Mouse (Mus musculus): Measurements from ENCODE around the gene Olfr1100. TPM values are rescaled to one million over a fixed set of nuclear protein-coding genes. Genes with fewer than 3 reads are reported as not detected.

Olfr1100 gene
- total RNA-seq (2021), result not detected
- long read RNA-seq, experiment 1, result 0 reads
- long read RNA-seq, experiment 2, result 0 reads

GRCm38 (mm10) chr2:86979854-86980253 is at the start of gene Olfr1100:
TSS of gene Olfr1100 (minus strand) at chr2:86979954.
- no peak for DNase-seq (ENCODE audit: low spot score in 2 of 2)
- no peak within 1 kb of the TSS for H3K4me3 ChIP-seq
- TF ChIP-seq CTCF (conservative IDR thresholded peaks at IDR 0.05), result no peak
- no peak within 1 kb of the TSS for H3K27ac ChIP-seq

DNA sequence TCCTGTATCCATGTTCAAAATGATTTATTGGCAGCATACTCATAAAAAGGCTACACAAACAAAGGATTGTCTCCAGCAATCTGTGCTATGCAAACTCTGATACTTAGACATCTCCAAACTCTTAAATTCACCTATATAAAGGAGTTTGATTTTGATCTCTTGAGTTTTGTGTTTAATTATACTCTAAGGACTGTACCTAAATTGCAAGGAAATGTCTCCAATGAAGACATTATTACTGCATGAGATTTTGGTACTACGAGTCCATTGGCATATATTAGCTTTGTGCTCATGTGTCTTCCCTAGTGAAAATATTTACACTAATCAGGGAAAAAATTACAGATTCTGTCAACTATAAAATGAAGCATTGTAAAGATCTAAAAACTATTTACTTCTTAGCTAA is 47.2 kb upstream of the Olfr1100 start, which contains the start of gene Olfr1104:
Gene Olfr1104, minus strand, starts transcription at position 101 of the 400 bp plus-strand sequence.
- no peak for TF ChIP-seq CTCF (conservative IDR thresholded peaks at IDR 0.05)
- H3K4me3 ChIP-seq, result no peak within 1 kb of the TSS
- no peak for DNase-seq (ENCODE audit: low spot score in 2 of 2)

DNA sequence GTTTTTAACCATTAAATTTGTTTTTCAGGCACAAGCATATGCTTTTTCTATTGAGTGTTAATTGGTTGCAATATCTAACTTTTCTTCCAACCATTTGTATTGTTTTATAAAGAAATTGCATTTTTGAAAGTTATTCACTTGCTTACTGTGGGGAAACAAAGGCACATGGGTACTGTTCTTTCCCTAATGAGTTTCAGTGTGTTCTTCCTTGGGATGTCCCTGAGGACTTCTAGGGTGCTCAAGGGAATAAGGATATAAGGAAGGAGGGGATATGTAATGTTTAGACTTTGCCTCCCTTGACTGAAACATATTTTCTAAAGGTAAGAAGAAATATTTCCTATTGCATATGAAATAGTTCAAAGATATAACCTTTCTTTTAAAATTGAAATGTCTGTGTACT is 18.3 kb upstream of the Olfr1100 start, which contains the start of gene Olfr1102:
Gene Olfr1102, plus strand, starts transcription at position 301 of the 400 bp plus-strand sequence.
- no peak within 1 kb of the TSS for H3K4me3 ChIP-seq
- no peak within 1 kb of the TSS for H3K27ac ChIP-seq
- TF ChIP-seq CTCF (conservative IDR thresholded peaks at IDR 0.05), result no peak
- no peak for DNase-seq (ENCODE audit: low spot score in 2 of 2)

More for the DNA sequence above, 47.2 kb upstream of the Olfr1100 start, which contains the start of gene Olfr1104:
- H3K27ac ChIP-seq, result no peak within 1 kb of the TSS

DNA sequence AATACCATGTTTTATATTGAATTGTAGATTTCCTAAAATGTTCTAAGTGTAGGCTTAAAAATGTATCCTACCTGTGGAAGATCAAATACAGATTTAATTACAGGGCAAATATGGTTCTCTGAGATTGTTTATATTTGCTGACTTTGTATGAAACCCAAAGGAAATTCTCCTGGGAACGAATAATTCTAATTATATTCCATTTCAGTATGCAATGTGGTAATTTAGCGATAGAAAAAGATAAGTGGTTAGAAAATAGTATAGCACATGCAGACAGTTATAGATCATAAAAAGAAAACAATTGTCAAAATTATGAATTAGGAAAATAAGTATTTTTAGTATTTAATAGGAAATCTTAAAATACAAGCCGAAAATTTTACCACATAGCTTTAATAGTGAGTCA is 11.4 kb upstream of the Olfr1100 start, which contains the start of gene Olfr1101:
Gene Olfr1101, minus strand, starts transcription at position 101 of the 400 bp plus-strand sequence.
- no peak for TF ChIP-seq CTCF (conservative IDR thresholded peaks at IDR 0.05)
- H3K4me3 ChIP-seq, result no peak within 1 kb of the TSS
- no peak for DNase-seq (ENCODE audit: low spot score in 2 of 2)
- no peak within 1 kb of the TSS for H3K27ac ChIP-seq

GRCm38 (mm10) chr2:86960593-86960992 is 19.2 kb downstream of the Olfr1100 start, which contains the start of gene Olfr1099:
TSS of gene Olfr1099 (minus strand) at chr2:86960693.
- Histone ChIP-seq H3K4me3 (no peak within 1 kb of the TSS), H3K27ac (no peak within 1 kb of the TSS)
- no peak for DNase-seq (ENCODE audit: low spot score in 2 of 2)
- no peak for TF ChIP-seq CTCF (conservative IDR thresholded peaks at IDR 0.05)

DNA sequence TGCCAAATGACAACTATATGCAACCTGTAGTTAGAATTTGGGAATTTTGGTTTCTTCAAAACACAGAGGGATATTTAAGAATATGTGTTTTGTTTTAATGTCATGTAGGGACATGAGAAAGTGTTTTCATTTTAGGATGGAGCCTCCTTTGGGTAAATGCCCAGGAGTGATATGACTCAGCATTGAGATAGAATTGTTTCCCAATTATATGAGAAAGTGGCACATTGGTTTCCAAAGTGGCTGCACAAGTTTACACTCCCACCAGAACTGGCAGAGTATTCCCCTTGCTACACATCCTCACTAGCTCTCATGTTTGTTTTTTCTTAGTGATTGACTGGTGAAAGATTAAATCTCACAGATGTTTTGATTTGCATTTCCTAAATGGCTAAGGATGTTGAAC is 53.2 kb downstream of the Olfr1100 start:
- no peak overlapping the region for H3K4me3 ChIP-seq
- TF ChIP-seq CTCF (conservative IDR thresholded peaks at IDR 0.05), result no peak
- H3K27ac ChIP-seq, result no peak overlapping the region
- DNase-seq (ENCODE audit: low spot score in 2 of 2), result no peak

Other genes with a start within 250 kb of the Olfr1100 start
- gene Olfr1089, start 246.3 kb downstream of the Olfr1100 start, total RNA-seq (2021), result not detected
- not detected for gene Olfr1090, start 221.0 kb downstream of the Olfr1100 start, total RNA-seq (2021)
- gene Olfr1093, start 197.5 kb downstream of the Olfr1100 start, total RNA-seq (2021), result not detected
- not detected for gene Olfr141, start 169.9 kb downstream of the Olfr1100 start, total RNA-seq (2021)
- gene Olfr1094, start 155.3 kb downstream of the Olfr1100 start, total RNA-seq (2021), result not detected
- gene Olfr1095, start 128.3 kb downstream of the Olfr1100 start, total RNA-seq (2021), result not detected
- gene Gm13723, start 105.2 kb downstream of the Olfr1100 start, total RNA-seq (2021), result not detected
- gene Olfr1097, start 87.7 kb downstream of the Olfr1100 start, total RNA-seq (2021), result not detected
- gene Olfr1098, start 55.4 kb downstream of the Olfr1100 start, total RNA-seq (2021), result not detected
- not detected for gene Olfr1099, start 19.3 kb downstream of the Olfr1100 start, total RNA-seq (2021)
- not detected for gene Olfr1101, start 11.3 kb upstream of the Olfr1100 start, total RNA-seq (2021)
- gene Olfr1102, start 18.4 kb upstream of the Olfr1100 start, total RNA-seq (2021), result not detected
- not detected for gene Olfr1104, start 47.1 kb upstream of the Olfr1100 start, total RNA-seq (2021)
- gene Olfr1105, start 56.6 kb upstream of the Olfr1100 start, total RNA-seq (2021), result not detected
- gene Olfr1106, start 72.3 kb upstream of the Olfr1100 start, total RNA-seq (2021), result not detected
- gene Olfr1107, start 95.9 kb upstream of the Olfr1100 start, total RNA-seq (2021), result not detected
- not detected for gene Olfr1109, start 116.1 kb upstream of the Olfr1100 start, total RNA-seq (2021)
- not detected for gene Olfr259, start 134.6 kb upstream of the Olfr1100 start, total RNA-seq (2021)
- not detected for gene Olfr1110, start 160.3 kb upstream of the Olfr1100 start, total RNA-seq (2021)
- gene Olfr1111, start 172.7 kb upstream of the Olfr1100 start, total RNA-seq (2021), result not detected
- not detected for gene Olfr1112, start 207.8 kb upstream of the Olfr1100 start, total RNA-seq (2021)
- gene Olfr1113, start 229.0 kb upstream of the Olfr1100 start, total RNA-seq (2021), result not detected

Data from layer of hippocampus, adult 2 months (tissue).